Mouse (Mus musculus) thymus, adult 2 months (tissue): ENCODE data around the gene Arhgap11a.

Experiments
- CTCF ChIP-seq: fragments of 200-500 bp; IDR thresholded peaks from 2 replicates; pipeline ENCODE4 v1.5.1; 2012; ENCODE audit warnings: mild to moderate bottlenecking, control low read depth, low read length, moderate library complexity, borderline replicate concordance; ENCODE audit not compliant: control insufficient read depth, poor library complexity, insufficient read depth; ENCODE audit errors: extremely low read depth
- POLR2A ChIP-seq: fragments of 200-500 bp; IDR thresholded peaks from 2 replicates; pipeline ENCODE4 v1.6.1; 2012; ENCODE audit warnings: mild to moderate bottlenecking, low read length, control low read depth, moderate library complexity; ENCODE audit not compliant: control insufficient read depth, poor library complexity, insufficient read depth; ENCODE audit errors: extremely low read depth

DNA sequence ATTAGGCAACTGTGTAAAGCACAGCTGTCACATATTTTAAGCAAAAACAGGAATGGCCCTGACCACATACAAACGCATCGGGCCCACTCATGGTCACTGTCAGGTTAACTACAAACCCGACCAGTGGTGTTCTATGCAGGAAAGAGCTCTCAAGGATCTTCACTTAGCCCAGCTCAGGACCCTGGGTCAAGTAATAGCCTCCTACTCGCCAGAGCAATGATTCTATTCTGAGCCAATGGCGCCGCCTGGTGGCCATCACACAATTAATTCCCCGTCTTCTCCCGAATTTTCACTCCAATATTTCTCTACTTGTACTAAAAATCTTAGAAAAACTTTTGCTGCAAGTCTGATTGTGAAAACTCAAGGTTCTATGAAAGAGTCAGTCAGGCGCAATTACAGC lies 40.8 kb downstream of the Arhgap11a start:
- TF ChIP-seq POLR2A = no peak
- no peak for TF ChIP-seq CTCF
